Mouse (Mus musculus) midbrain, embryonic 16.5 days (tissue): Measurements from ENCODE around the gene Icam5. TPM values are rescaled to one million over a fixed set of nuclear protein-coding genes. Genes with fewer than 3 reads are reported as not detected.
"Not testable (repeated sequence)": the region's sequence is repeated elsewhere in the genome, so short reads cannot be mapped to it uniquely, and the experiment has no call there.

ENCODE experiments used
- ATAC-seq: fragments of 200-750 bp; cut with Nextera tagmentation; 2 replicates; pipeline ENCODE4 v1.8.0; 2017; ENCODE audit warnings: moderate TSS enrichment
- H3K27ac ChIP-seq: fragments of 300-500 bp; sonication (generic); 2 replicates; pipeline ENCODE4 v1.5.1; 2014; ENCODE audit warnings: mild to moderate bottlenecking, low read length, mixed read lengths
- H3K27me3 ChIP-seq: fragments of 300-500 bp; sonication (generic); 2 replicates; pipeline ENCODE4 v1.6.1; 2014; ENCODE audit warnings: low read depth, low read length, mixed read lengths; ENCODE audit not compliant: control insufficient read depth, insufficient read depth
- H3K36me3 ChIP-seq: fragments of 300-500 bp; sonication (generic); 2 replicates; pipeline ENCODE4 v1.6.1; 2014; ENCODE audit warnings: mild to moderate bottlenecking, low read length, moderate library complexity, mixed read lengths; ENCODE audit not compliant: control insufficient read depth, insufficient read depth
- H3K4me1 ChIP-seq: fragments of 300-500 bp; sonication (generic); 2 replicates; pipeline ENCODE4 v1.6.1; 2014; ENCODE audit warnings: mild to moderate bottlenecking, low read length, mixed read lengths; ENCODE audit not compliant: control insufficient read depth, insufficient read depth
- H3K4me2 ChIP-seq: fragments of 300-500 bp; sonication (generic); 2 replicates; pipeline ENCODE4 v1.6.1; 2014; ENCODE audit warnings: mild to moderate bottlenecking, low read length, mixed read lengths
- H3K4me3 ChIP-seq: fragments of 300-500 bp; sonication (generic); 2 replicates; pipeline ENCODE4 v1.5.1; 2014; ENCODE audit warnings: low read depth, mild to moderate bottlenecking, low read length, moderate library complexity, mixed read lengths
- H3K9ac ChIP-seq: fragments of 300-500 bp; sonication (generic); 2 replicates; pipeline ENCODE4 v1.6.1; 2014; ENCODE audit warnings: low read depth, low read length, mixed read lengths
- H3K9me3 ChIP-seq: fragments of 300-500 bp; sonication (generic); replicated peaks from 2 replicates; pipeline ENCODE4 v1.6.1; 2014; ENCODE audit warnings: mild to moderate bottlenecking, low read length, mixed read lengths; ENCODE audit not compliant: control insufficient read depth, poor library complexity, severe bottlenecking
- WGBS: fragments of 180-500 bp; shearing (Covaris S2); extraction: QIAGEN DNeasy Blood & Tissue Kit; methylation state at CpG from one replicate; pipeline ENCODE4 v1.1.7; 2014; 5-methylcytosine and 5-hydroxymethylcytosine counted together
- polyA plus RNA-seq: library from polyadenylated mRNA; unstranded; fragments of >200 nt; fragmentation: Nextera tagmentation; extraction: Ambion mirVana; gene quantifications from 2 replicates; pipeline ENCODE4 v1.2.1, GENCODE M21; 2015

Gene Icam5
- polyA plus RNA-seq, 1 experiment from 2014 or later: 2.5 TPM

DNA sequence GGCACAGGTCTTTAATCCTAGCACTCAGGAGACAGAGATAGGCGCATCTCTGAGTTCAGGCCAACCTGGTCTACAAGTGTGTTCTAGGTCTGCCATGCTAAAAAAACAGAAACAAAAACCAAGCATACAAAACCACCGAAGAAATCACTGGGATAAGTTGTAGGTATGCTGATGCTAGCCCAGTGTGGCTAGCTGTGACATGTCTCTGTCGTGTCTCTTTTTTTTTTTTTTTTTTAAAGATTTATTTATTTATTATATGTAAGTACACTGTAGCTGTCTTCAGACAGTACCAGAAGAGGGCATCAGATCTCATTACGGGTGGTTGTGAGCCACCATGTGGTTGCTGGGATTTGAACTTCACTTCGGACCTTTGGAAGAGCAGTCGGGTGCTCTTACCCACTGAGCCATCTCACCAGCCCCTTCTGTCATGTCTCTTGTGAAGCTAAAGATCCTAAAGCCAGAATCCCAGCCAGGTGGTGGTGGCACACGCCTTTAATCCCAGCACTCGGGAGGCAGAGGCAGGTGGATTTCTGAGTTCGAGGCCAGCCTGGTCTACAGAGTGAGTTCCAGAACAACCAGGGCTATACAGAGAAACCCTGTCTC, 20.8 kb upstream of the Icam5 start:
- not testable (repeated sequence) for ATAC-seq, H3K27ac ChIP-seq, H3K9ac ChIP-seq, H3K4me1 ChIP-seq, H3K9me3 ChIP-seq, H3K4me3 ChIP-seq, H3K4me2 ChIP-seq
- H3K27me3 ChIP-seq: peaks cover 20% of the 10 kb centered on the region
- 73% methylated on average over 9 of the region's 9 CpGs for WGBS
- H3K36me3 ChIP-seq: peaks cover 16% of the 10 kb centered on the region

- Histone ChIP-seq H3K9ac (no peak overlapping the region), H3K4me1 (no peaks in the 10 kb centered on the region), H3K4me2 (no peak overlapping the region), H3K4me3 (no peak overlapping the region), H3K9me3 (no peaks in the 10 kb centered on the region), H3K27ac (no peak overlapping the region), H3K27me3 (peaks cover 26% of the 10 kb centered on the region), H3K36me3 (peaks cover 11% of the 10 kb centered on the region)
- no peak for ATAC-seq
- 72% methylated on average over 5 of the region's 5 CpGs for WGBS
These were observed 20.0 kb upstream of the Icam5 start for GRCm38 (mm10) chr9:21011846-21012312.

DNA sequence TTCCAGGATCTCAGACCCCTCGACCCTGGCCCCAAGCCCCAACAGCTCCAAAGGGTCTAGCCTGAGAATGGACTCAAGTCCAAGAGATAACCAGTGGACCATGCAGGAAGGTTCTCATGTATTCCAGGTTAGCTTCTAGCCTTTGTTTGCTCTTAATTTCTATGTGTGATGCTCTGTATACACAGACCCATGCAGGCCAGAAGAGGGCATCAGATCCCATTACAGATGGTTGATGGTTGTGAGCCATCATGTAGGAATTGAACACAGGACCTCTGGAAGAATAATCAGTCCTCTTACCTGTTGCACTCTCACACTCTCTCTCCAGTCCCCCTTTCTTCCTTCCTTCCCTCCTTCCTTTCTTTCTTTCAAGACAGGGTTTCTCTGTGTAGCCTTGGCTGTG, 19.5 kb upstream of the Icam5 start:
- no peak overlapping the region for H3K9ac ChIP-seq
- no peak overlapping the region for H3K4me3 ChIP-seq
- H3K36me3 ChIP-seq: peaks cover 7% of the 10 kb centered on the region; the same call in 1 of the 2 replicates
- H3K4me2 ChIP-seq: no peak overlapping the region
- H3K27me3 ChIP-seq: peaks cover 31% of the 10 kb centered on the region
- no peaks in the 10 kb centered on the region for H3K4me1 ChIP-seq
- 35% methylated on average over 1 of the region's 1 CpGs for WGBS
- no peak overlapping the region for H3K27ac ChIP-seq
- H3K9me3 ChIP-seq: no peaks in the 10 kb centered on the region
- no peak for ATAC-seq

GRCm38 (mm10) chr9:21014691-21015570, 16.9 kb upstream of the Icam5 start:
- Histone ChIP-seq H3K4me1 (no peaks in the 10 kb centered on the region), H3K9me3 (no peaks in the 10 kb centered on the region), H3K9ac (no peak overlapping the region), H3K36me3 (no peaks in the 10 kb centered on the region), H3K27ac (no peak overlapping the region), H3K4me3 (peak overlapping the region; percentile 6; the same call in 1 of the 2 replicates), H3K4me2 (peak overlapping the region; percentile 29), H3K27me3 (peaks cover 44% of the 10 kb centered on the region)
- ATAC-seq: no peak
- 5% methylated on average over 29 of the region's 29 CpGs for WGBS

GRCm38 (mm10) chr9:21015571-21016130, 16.2 kb upstream of the Icam5 start, which contains the start of gene Icam1:
Gene Icam1, plus strand, starts transcription at chr9:21015985.
- no peak within 1 kb of the TSS for H3K9ac ChIP-seq
- no peak for ATAC-seq

DNA sequence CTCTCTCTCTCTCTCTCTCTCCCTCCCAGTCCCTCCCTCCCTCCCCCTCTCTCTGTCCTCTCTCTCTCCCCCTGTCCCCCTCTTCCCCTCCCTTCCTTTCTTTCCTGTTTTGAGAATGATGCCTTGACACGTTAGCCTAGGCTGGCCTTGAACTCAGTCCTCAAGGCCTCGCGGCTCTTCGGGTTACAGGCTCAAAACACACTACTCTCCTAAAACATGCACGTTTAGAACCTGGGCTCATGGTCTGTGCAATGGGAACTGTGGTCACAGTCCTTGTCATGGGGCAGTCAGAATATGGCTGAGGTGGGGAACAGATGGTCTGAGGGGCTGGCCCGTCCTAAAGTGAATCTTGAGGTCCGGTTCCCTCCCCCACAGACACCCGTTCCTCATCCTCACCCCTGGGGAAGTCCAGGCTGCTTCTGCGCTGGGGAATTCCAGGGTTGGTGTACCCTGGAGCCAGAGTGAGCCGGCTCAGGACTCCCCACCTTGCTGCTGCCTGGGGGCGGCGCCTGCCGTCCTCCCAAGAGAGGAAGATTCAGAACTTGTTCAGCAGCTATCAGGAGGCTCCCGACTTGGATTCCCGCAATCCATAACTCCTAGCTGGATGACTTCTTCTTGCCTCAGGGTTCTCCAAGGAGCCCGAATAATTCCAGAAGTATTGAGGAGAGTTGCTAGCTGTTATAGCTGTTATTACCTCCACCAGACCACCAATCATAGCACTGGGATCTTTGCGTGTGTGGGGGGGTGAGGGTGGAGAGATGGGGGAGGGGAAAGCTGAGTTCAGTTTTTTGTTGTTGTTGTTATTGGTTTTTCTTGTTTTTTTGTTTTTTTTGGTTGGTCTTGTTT, 15.3 kb upstream of the Icam5 start:
- no peak for ATAC-seq
- H3K9ac ChIP-seq: no peak overlapping the region
- no peaks in the 10 kb centered on the region for H3K36me3 ChIP-seq
- no peaks in the 10 kb centered on the region for H3K4me1 ChIP-seq
- H3K9me3 ChIP-seq: no peaks in the 10 kb centered on the region
- H3K27ac ChIP-seq: no peak overlapping the region
- WGBS: 8% methylated on average over 17 of the region's 17 CpGs
- no peak overlapping the region for H3K4me3 ChIP-seq
- H3K27me3 ChIP-seq: peaks cover 44% of the 10 kb centered on the region
- no peak overlapping the region for H3K4me2 ChIP-seq

More at GRCm38 (mm10) chr9:21015571-21016130, 16.2 kb upstream of the Icam5 start, which contains the start of gene Icam1:
- H3K4me1 ChIP-seq: no peaks in the 10 kb centered on the region
- peak within 1 kb of the TSS; percentile 29 for H3K4me2 ChIP-seq
- no peak within 1 kb of the TSS for H3K27ac ChIP-seq
- peaks cover 44% of the 10 kb centered on the region for H3K27me3 ChIP-seq
- peak within 1 kb of the TSS; percentile 12 for H3K4me3 ChIP-seq
- WGBS: 1% methylated on average over 30 of the region's 30 CpGs
- H3K36me3 ChIP-seq: no peaks in the 10 kb centered on the region
- H3K9me3 ChIP-seq: no peaks in the 10 kb centered on the region

GRCm38 (mm10) chr9:21017177-21017575, 14.7 kb upstream of the Icam5 start:
- Histone ChIP-seq H3K27me3 (peaks cover 44% of the 10 kb centered on the region), H3K4me2 (no peak overlapping the region), H3K27ac (no peak overlapping the region), H3K36me3 (no peaks in the 10 kb centered on the region), H3K4me1 (no peaks in the 10 kb centered on the region), H3K9ac (no peak overlapping the region), H3K9me3 (no peaks in the 10 kb centered on the region), H3K4me3 (no peak overlapping the region)
- WGBS: 38% methylated on average over 4 of the region's 4 CpGs
- ATAC-seq: no peak

DNA sequence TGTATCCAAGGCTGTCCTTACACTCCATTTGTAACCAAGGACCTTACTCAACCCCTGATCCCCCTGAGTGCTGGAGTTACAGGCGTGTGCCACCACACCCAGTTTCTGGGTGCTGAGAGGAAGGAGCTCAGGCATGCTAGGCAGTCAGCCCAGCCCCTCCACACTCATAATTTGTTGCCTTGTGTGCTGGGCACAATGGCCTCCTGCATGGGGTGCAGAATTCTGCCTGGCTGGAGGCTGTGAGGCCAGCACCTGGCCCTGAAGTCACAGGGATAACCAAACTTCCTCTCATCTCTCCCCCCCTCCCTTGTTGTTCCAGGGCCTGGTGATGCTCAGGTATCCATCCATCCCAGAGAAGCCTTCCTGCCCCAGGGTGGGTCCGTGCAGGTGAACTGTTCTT, 13.3 kb upstream of the Icam5 start:
- peaks cover 42% of the 10 kb centered on the region for H3K27me3 ChIP-seq
- WGBS: 68% methylated on average over 2 of the region's 2 CpGs
- ATAC-seq: no peak

More for the DNA sequence above, 13.3 kb upstream of the Icam5 start:
- Histone ChIP-seq H3K27ac (no peak overlapping the region), H3K9me3 (no peaks in the 10 kb centered on the region), H3K4me2 (no peak overlapping the region), H3K4me1 (no peaks in the 10 kb centered on the region), H3K4me3 (no peak overlapping the region), H3K36me3 (no peaks in the 10 kb centered on the region), H3K9ac (no peak overlapping the region)
